Mouse (Mus musculus) myocyte (in vitro differentiated cells): ENCODE results near the gene Arhgap10.

Experiments
- MAX ChIP-seq: IDR thresholded peaks from one replicate; pipeline ENCODE4 v1.6.1; 2011; ENCODE audit warnings: low read depth, mild to moderate bottlenecking, control low read depth
- POLR2A ChIP-seq: IDR thresholded peaks from one replicate; pipeline ENCODE4 v1.6.1; 2011; ENCODE audit warnings: low read depth, mild to moderate bottlenecking, control low read depth, moderate library complexity; ENCODE audit not compliant: insufficient read length
- TCF12 ChIP-seq: IDR thresholded peaks from one replicate; pipeline ENCODE4 v1.6.1; 2011; ENCODE audit warnings: mild to moderate bottlenecking, control low read depth; ENCODE audit not compliant: poor library complexity, insufficient read depth, severe bottlenecking

- no peak for TF ChIP-seq POLR2A
- TF ChIP-seq MAX, result no peak
- TF ChIP-seq TCF12, result no peak
Measured at GRCm38 (mm10) chr8:77379300-77379699, 138.5 kb downstream of the Arhgap10 start.
